Mouse (Mus musculus): Measurements from ENCODE around the gene Cers6. TPM values are rescaled to one million over a fixed set of nuclear protein-coding genes. Genes with fewer than 3 reads are reported as not detected.

Gene Cers6
- polyA plus RNA-seq, 1 experiment = 78.2 TPM

- Histone ChIP-seq H3K4me1 (ENCODE audit: control insufficient read depth, insufficient read depth, low read length) (no peaks in the 10 kb centered on the region), H3K4me3 (ENCODE audit: insufficient read depth, low read length) (no peak overlapping the region), H3K27ac (ENCODE audit: insufficient read depth, low read length) (no peak overlapping the region)
- no peak for TF ChIP-seq CTCF (IDR thresholded peaks at IDR 0.05; ENCODE audit: borderline replicate concordance, insufficient read depth, low read length)
- no peak for TF ChIP-seq POLR2A (IDR thresholded peaks at IDR 0.05; ENCODE audit: low read depth, low read length)
These were observed 254.7 kb downstream of the Cers6 start for GRCm38 (mm10) chr2:69115921-69116320.

- H3K4me3 ChIP-seq (ENCODE audit: insufficient read depth, low read length) = no peak overlapping the region
- H3K27ac ChIP-seq (ENCODE audit: insufficient read depth, low read length) = no peak overlapping the region
- 0 out of 2 replicates have a peak, but pooled peaks cover under 1% of the 10 kb centered on the region for H3K4me1 ChIP-seq (ENCODE audit: control insufficient read depth, insufficient read depth, low read length)
- no peak for TF ChIP-seq POLR2A (IDR thresholded peaks at IDR 0.05; ENCODE audit: low read depth, low read length)
- no peak for TF ChIP-seq CTCF (IDR thresholded peaks at IDR 0.05; ENCODE audit: borderline replicate concordance, insufficient read depth, low read length)
These were observed 255.5 kb downstream of the Cers6 start for GRCm38 (mm10) chr2:69116767-69117166.

- Histone ChIP-seq H3K4me1 (ENCODE audit: control insufficient read depth, insufficient read depth, low read length) (0 out of 2 replicates have a peak, but pooled peaks cover 4% of the 10 kb centered on the region), H3K27ac (ENCODE audit: insufficient read depth, low read length) (no peak overlapping the region)
- TF ChIP-seq POLR2A (IDR thresholded peaks at IDR 0.05; ENCODE audit: low read depth, low read length) (no peak), CTCF (IDR thresholded peaks at IDR 0.05; ENCODE audit: borderline replicate concordance, insufficient read depth, low read length) (no peak)
These were observed 257.8 kb downstream of the Cers6 start for GRCm38 (mm10) chr2:69118994-69119393.

DNA sequence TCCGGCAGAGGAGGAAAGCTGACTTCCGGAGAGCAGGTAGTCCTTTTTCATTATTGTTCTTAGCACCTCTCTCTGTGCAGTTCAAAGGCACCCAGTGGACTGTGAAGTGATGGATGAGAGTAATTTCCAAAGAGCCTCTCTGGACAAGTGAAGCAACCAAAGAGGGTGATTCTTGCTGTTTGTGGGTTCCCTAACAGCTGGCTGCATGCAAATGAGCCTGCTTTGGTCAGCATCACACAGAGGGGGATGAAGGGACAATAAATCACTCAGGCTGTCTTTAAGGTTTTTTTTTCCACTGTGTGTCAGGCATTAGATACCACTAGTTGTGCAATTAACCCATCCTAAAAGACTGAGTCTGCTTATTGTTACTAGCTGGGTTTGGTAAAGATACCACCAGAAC, 258.5 kb downstream of the Cers6 start:
- Histone ChIP-seq H3K27ac (ENCODE audit: insufficient read depth, low read length) (no peak overlapping the region), H3K4me3 (ENCODE audit: insufficient read depth, low read length) (no peak overlapping the region), H3K4me1 (ENCODE audit: control insufficient read depth, insufficient read depth, low read length) (0 out of 2 replicates have a peak, but pooled peaks cover 4% of the 10 kb centered on the region)
- no peak for TF ChIP-seq POLR2A (IDR thresholded peaks at IDR 0.05; ENCODE audit: low read depth, low read length)
- no peak for TF ChIP-seq CTCF (IDR thresholded peaks at IDR 0.05; ENCODE audit: borderline replicate concordance, insufficient read depth, low read length)

More at GRCm38 (mm10) chr2:69118994-69119393, 257.8 kb downstream of the Cers6 start:
- H3K4me3 ChIP-seq (ENCODE audit: insufficient read depth, low read length) = no peak overlapping the region

DNA sequence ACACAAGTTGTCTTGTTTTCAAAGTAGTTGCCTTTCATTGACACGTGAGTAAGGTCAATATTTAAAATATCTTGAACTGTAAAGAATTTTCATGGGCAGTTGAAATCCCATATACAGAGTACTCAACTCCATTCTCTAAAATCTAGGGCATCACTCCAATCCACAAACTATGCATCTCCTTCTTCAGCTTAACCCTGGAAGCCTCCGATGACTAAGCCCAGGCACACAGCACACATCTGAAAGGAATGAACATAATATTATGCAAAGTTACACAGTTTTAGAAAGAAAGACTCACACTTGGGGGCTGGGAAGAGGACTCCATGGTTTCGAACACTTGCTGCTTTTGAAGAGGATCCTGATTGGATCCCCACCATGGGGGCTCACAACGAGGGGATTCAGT, 260.4 kb downstream of the Cers6 start:
- TF ChIP-seq POLR2A (IDR thresholded peaks at IDR 0.05; ENCODE audit: low read depth, low read length) = no peak
- TF ChIP-seq CTCF (IDR thresholded peaks at IDR 0.05; ENCODE audit: borderline replicate concordance, insufficient read depth, low read length) = no peak
- Histone ChIP-seq H3K4me1 (ENCODE audit: control insufficient read depth, insufficient read depth, low read length) (0 out of 2 replicates have a peak, but pooled peaks cover 4% of the 10 kb centered on the region), H3K27ac (ENCODE audit: insufficient read depth, low read length) (peak overlapping the region; percentile 86; the same call in 1 of the 2 replicates), H3K4me3 (ENCODE audit: insufficient read depth, low read length) (no peak overlapping the region)

DNA sequence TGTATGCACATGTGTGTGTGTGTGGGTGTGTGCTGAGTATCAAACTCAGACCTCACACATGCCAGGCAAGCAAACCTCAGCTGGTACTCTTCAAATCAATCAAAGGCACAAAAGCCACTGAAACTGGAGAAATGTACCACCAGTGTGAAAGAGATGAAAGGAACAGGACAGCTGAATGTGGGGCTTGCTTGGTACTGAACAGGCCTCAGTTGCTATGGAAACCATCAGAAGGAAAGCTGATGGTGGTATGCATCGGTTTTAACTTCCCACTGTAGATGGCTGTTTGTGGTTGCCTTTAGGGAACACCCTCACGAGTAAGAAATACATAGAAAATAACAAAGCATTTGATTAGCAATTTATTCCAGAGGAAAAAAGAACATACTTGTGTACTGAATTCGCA, 264.2 kb downstream of the Cers6 start:
- Histone ChIP-seq H3K4me1 (ENCODE audit: control insufficient read depth, insufficient read depth, low read length) (peaks cover 4% of the 10 kb centered on the region; the same call in 1 of the 2 replicates), H3K4me3 (ENCODE audit: insufficient read depth, low read length) (no peak overlapping the region), H3K27ac (ENCODE audit: insufficient read depth, low read length) (no peak overlapping the region)
- TF ChIP-seq CTCF (IDR thresholded peaks at IDR 0.05; ENCODE audit: borderline replicate concordance, insufficient read depth, low read length) = no peak
- no peak for TF ChIP-seq POLR2A (IDR thresholded peaks at IDR 0.05; ENCODE audit: low read depth, low read length)

GRCm38 (mm10) chr2:69128321-69128720, 267.1 kb downstream of the Cers6 start:
- TF ChIP-seq CTCF (IDR thresholded peaks at IDR 0.05; ENCODE audit: borderline replicate concordance, insufficient read depth, low read length) (no peak), POLR2A (IDR thresholded peaks at IDR 0.05; ENCODE audit: low read depth, low read length) (no peak)
- no peak overlapping the region for H3K27ac ChIP-seq (ENCODE audit: insufficient read depth, low read length)
- no peaks in the 10 kb centered on the region; the same call in 1 of the 2 replicates for H3K4me1 ChIP-seq (ENCODE audit: control insufficient read depth, insufficient read depth, low read length)
- no peak overlapping the region for H3K4me3 ChIP-seq (ENCODE audit: insufficient read depth, low read length)

- TF ChIP-seq POLR2A (IDR thresholded peaks at IDR 0.05; ENCODE audit: low read depth, low read length) = no peak
- no peak for TF ChIP-seq CTCF (IDR thresholded peaks at IDR 0.05; ENCODE audit: borderline replicate concordance, insufficient read depth, low read length)
- Histone ChIP-seq H3K4me1 (ENCODE audit: control insufficient read depth, insufficient read depth, low read length) (no peaks in the 10 kb centered on the region; the same call in 1 of the 2 replicates), H3K4me3 (ENCODE audit: insufficient read depth, low read length) (no peak overlapping the region), H3K27ac (ENCODE audit: insufficient read depth, low read length) (no peak overlapping the region)
These were observed 267.7 kb downstream of the Cers6 start for GRCm38 (mm10) chr2:69128921-69129395.

DNA sequence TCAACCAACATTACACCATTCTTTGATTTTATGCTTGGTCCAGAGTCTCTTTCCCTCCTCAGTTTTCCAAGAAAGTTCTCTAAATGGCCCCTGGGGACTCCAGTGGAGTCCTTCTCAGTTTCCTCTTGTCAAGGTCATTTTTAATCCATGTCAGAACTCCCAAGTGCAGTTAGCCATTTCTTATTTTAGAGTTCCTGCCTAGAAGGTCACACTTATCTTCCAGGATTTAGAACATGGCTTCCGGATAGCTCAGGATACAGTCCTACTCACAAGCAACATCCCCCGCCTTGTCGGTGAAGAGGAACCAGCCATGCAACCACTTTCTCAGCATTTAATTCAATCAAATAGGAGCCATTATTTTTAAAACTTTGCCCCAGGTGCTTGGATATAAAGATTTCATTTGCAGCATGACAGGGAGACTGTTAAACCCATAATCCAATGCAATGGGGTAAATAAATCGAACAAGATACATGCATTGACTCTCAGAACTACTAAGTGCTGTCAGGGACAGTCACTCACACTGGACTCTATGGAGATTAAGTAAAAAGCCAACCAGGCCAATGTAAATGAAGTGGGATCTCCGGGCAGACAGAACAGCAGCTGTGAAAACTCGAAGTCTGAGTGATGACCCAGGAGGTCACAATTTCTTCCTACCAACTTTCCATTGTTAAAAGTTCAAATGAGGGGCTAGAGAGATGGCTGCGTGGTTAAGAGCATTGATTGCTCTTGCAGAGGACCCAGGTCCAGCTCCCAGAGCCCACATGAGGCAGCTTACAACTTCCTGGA, 268.4 kb downstream of the Cers6 start:
- Histone ChIP-seq H3K4me1 (ENCODE audit: control insufficient read depth, insufficient read depth, low read length) (no peaks in the 10 kb centered on the region; the same call in 1 of the 2 replicates), H3K27ac (ENCODE audit: insufficient read depth, low read length) (no peak overlapping the region), H3K4me3 (ENCODE audit: insufficient read depth, low read length) (no peak overlapping the region)
- no peak for TF ChIP-seq POLR2A (IDR thresholded peaks at IDR 0.05; ENCODE audit: low read depth, low read length)
- no peak for TF ChIP-seq CTCF (IDR thresholded peaks at IDR 0.05; ENCODE audit: borderline replicate concordance, insufficient read depth, low read length)

- TF ChIP-seq POLR2A (IDR thresholded peaks at IDR 0.05; ENCODE audit: low read depth, low read length) = no peak
- TF ChIP-seq CTCF (IDR thresholded peaks at IDR 0.05; ENCODE audit: borderline replicate concordance, insufficient read depth, low read length) = no peak
- H3K27ac ChIP-seq (ENCODE audit: insufficient read depth, low read length) = no peak overlapping the region
- H3K4me3 ChIP-seq (ENCODE audit: insufficient read depth, low read length) = no peak overlapping the region
- peaks cover 3% of the 10 kb centered on the region; the same call in 1 of the 2 replicates for H3K4me1 ChIP-seq (ENCODE audit: control insufficient read depth, insufficient read depth, low read length)
These were observed 270.8 kb downstream of the Cers6 start for GRCm38 (mm10) chr2:69132046-69132445.
